Mouse (Mus musculus) G1E (cell line): Measurements from ENCODE around the gene Gsto2. TPM values are rescaled to one million over a fixed set of nuclear protein-coding genes. Genes with fewer than 3 reads are reported as not detected.

Source experiments
- ATAC-seq: 2 replicates; pipeline ENCODE4 v1.8.0; 2016; ENCODE audit warnings: mild to moderate bottlenecking; ENCODE audit not compliant: insufficient number of reproducible peaks, poor library complexity, low FRiP score, severe bottlenecking; ENCODE audit errors: extremely low read depth
- DNase-seq: peaks from one replicate; pipeline ENCODE4 v3.0.0; 2012; ENCODE audit warnings: low spot score
- H3K27me3 ChIP-seq: 2 replicates; pipeline ENCODE4 v1.6.1; 2012; ENCODE audit warnings: mild to moderate bottlenecking, low read length, inconsistent platforms; ENCODE audit not compliant: insufficient read depth
- H3K36me3 ChIP-seq: replicated peaks from 2 replicates; pipeline ENCODE3; 2012; ENCODE audit warnings: mild to moderate bottlenecking, inconsistent platforms
- H3K4me1 ChIP-seq: 2 replicates; pipeline ENCODE4 v1.6.1; 2012; ENCODE audit warnings: low read depth, low read length, inconsistent platforms, mixed read lengths; ENCODE audit not compliant: insufficient read depth
- H3K4me3 ChIP-seq: 2 replicates; pipeline ENCODE4 v1.5.1; 2012; ENCODE audit warnings: low read depth, mild to moderate bottlenecking, inconsistent platforms, low read length, moderate library complexity, mixed read lengths
- H3K9me3 ChIP-seq: replicated peaks from 2 replicates; pipeline ENCODE4 v1.6.1; 2012; ENCODE audit warnings: inconsistent platforms
- CTCF ChIP-seq: IDR thresholded peaks from 2 replicates; pipeline ENCODE4 v1.5.1; 2012; ENCODE audit warnings: low read depth, low read length, inconsistent platforms, mixed read lengths
- GATA1 ChIP-seq: IDR thresholded peaks from 2 replicates; pipeline ENCODE4 v1.6.1; 2012; ENCODE audit warnings: borderline replicate concordance, low read length, inconsistent platforms, mixed read lengths
- GATA2 ChIP-seq: IDR thresholded peaks from 2 replicates; pipeline ENCODE4 v1.6.1; 2012; ENCODE audit warnings: low read depth, low read length, inconsistent platforms, borderline replicate concordance
- POLR2AphosphoS5 ChIP-seq: IDR thresholded peaks from 2 replicates; pipeline ENCODE4 v1.6.1; 2012; ENCODE audit warnings: low read depth, low read length, inconsistent platforms; ENCODE audit not compliant: insufficient replicate concordance
- TAL1 ChIP-seq: conservative IDR thresholded peaks from 2 replicates; pipeline ENCODE4 v1.6.1; 2012; ENCODE audit warnings: low read depth, low read length, inconsistent platforms, mixed read lengths
- polyA plus RNA-seq: library from polyadenylated mRNA; stranded (reverse); fragments of >175 nt; gene quantifications from 2 replicates; pipeline ENCODE4 v1.2.3, GENCODE M21; 2012
- total RNA-seq, 2 experiments: library from RNA; stranded (forward) in 1 of 2; stranded (reverse) in 1 of 2; fragments of 200-1000 nt in 1 of 2; fragments of >200 nt in 1 of 2; fragmentation: Nextera tagmentation in 1 of 2; gene quantifications; 2 replicates each; pipeline ENCODE4 v1.2.3; 2014 to 2017

Gsto2 gene
- total and polyA plus RNA-seq, 3 experiments, result 0.11 to 4.7 (median 0.76) TPM

GRCm38 (mm10) chr19:47885886-47886285 lies 20.6 kb downstream of the Gsto2 start:
- DNase-seq (no peak), ATAC-seq (no peak)
- Histone ChIP-seq H3K27me3 (0 out of 2 replicates have a peak, but pooled peaks cover 1% of the 10 kb centered on the region), H3K4me1 (no peaks in the 10 kb centered on the region), H3K4me3 (no peak overlapping the region), H3K9me3 (peaks cover 34% of the 10 kb centered on the region), H3K36me3 (no peaks in the 10 kb centered on the region)
- no peak for TF ChIP-seq CTCF
- no peak for TF ChIP-seq GATA1
- no peak for TF ChIP-seq GATA2
- TF ChIP-seq TAL1, result no peak
- no peak for TF ChIP-seq POLR2AphosphoS5

- TF ChIP-seq GATA1 (no peak), POLR2AphosphoS5 (no peak), GATA2 (no peak), CTCF (no peak), TAL1 (no peak)
- Histone ChIP-seq H3K9me3 (peaks cover 38% of the 10 kb centered on the region), H3K4me1 (no peaks in the 10 kb centered on the region), H3K27me3 (no peaks in the 10 kb centered on the region), H3K4me3 (no peak overlapping the region), H3K36me3 (no peaks in the 10 kb centered on the region)
- ATAC-seq (no peak), DNase-seq (no peak)
These were observed 21.3 kb downstream of the Gsto2 start for GRCm38 (mm10) chr19:47886617-47887016.

- ATAC-seq, result no peak
- no peak for DNase-seq
These were observed 22.1 kb downstream of the Gsto2 start for GRCm38 (mm10) chr19:47887417-47887816.

DNA sequence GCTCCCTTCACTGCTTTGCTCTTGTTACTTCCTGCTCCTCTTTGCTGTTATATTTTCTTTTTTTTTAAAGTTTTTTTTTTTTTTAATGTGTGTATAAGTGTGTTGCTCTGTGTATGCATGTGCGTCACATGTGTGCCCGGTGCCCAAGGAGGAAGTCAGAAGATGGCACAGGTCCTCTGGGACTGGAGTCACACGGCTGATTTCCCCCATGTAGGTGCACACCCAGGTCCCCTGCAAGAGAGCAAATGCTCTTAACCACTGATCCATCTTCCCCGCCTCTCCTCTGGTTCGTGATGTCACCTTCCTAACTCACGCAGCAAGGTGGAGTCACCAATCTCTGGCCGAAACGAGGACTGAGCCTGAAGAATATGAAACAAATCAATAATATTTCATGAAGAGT lies 22.7 kb downstream of the Gsto2 start:
- Histone ChIP-seq H3K4me1 (no peaks in the 10 kb centered on the region), H3K36me3 (peaks cover 3% of the 10 kb centered on the region), H3K27me3 (no peaks in the 10 kb centered on the region), H3K9me3 (peaks cover 45% of the 10 kb centered on the region), H3K4me3 (no peak overlapping the region)
- ATAC-seq, result no peak
- TF ChIP-seq TAL1, result no peak
- no peak for TF ChIP-seq GATA1
- TF ChIP-seq CTCF, result no peak
- TF ChIP-seq GATA2, result no peak
- TF ChIP-seq POLR2AphosphoS5, result no peak
- DNase-seq, result no peak

More at GRCm38 (mm10) chr19:47887417-47887816, 22.1 kb downstream of the Gsto2 start:
- H3K36me3 ChIP-seq, result no peaks in the 10 kb centered on the region
- no peak for TF ChIP-seq GATA1
- peaks cover 40% of the 10 kb centered on the region for H3K9me3 ChIP-seq
- H3K4me1 ChIP-seq, result no peaks in the 10 kb centered on the region
- H3K4me3 ChIP-seq, result no peak overlapping the region
- H3K27me3 ChIP-seq, result no peaks in the 10 kb centered on the region

DNA sequence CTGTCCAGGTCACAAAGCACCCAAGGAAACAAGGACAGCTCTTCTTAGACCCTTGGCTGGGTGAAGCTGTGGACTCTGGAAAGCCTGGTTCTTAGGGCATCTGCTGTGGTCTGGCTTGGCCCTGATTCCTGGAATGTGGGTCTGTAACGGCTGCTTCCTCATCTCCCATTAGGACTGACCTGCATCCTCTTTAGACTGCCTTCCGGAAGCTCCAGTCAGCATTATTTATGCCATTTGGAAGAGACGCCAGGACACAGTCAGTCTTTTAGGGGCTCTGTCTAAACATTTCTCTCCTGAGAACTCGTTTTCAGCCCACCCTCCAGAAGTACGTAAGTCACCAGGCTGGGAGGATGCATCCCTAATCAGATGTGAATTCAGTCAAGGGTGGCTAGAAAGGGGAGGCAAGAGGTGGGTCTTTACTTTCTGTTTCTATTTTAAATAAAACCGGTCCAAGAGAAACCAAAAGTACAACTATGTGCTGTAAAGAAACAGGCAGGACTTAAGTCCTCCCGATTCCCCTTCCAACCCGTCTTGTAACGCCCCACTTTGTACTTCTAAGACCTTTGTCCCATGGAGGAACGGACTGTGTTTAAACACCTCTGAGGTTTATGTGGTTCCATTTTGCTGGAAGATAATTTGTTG lies 25.3 kb downstream of the Gsto2 start:
- ATAC-seq (no peak), DNase-seq (no peak)
- Histone ChIP-seq H3K9me3 (peaks cover 43% of the 10 kb centered on the region), H3K4me3 (no peak overlapping the region), H3K36me3 (peaks cover 25% of the 10 kb centered on the region), H3K27me3 (no peaks in the 10 kb centered on the region), H3K4me1 (no peaks in the 10 kb centered on the region)
- TF ChIP-seq CTCF (no peak), POLR2AphosphoS5 (no peak), GATA1 (no peak), TAL1 (no peak), GATA2 (no peak)

DNA sequence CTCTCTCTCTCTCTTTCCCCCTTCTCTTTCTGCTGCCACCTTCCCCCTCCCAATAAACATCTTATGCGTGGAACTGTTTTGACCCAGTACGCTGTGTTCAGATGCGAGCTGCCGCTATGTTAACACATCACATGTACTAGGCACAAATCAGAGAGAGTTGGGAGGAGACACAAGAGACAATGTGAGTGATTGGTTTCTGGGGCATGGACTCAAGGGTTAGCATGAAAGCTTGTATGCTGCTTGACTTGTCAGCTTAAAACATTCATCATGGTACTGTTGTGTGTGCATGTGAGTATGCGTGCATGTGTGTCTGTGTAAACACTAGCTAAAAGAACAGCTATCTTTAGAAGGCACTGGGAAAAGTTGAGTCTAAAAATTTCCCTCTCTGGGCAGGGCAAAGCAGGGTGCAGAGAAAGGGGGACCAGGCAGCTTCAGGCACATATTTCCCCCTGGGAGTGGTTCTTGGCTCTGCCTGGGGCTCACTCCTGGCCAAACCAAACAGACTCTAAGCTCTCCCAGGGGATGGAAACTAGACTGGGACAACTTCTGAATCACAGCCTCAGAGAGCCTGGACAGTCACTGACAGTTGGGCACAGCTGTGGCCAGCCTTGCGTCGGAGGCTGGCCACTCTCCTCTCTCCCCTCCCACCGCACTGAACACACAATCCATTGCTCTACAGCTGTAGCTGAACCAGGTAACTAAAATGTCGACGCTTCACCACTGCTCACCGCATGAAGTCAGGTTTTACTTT lies 26.4 kb downstream of the Gsto2 start:
- ATAC-seq (no peak), DNase-seq (no peak)
- Histone ChIP-seq H3K27me3 (no peaks in the 10 kb centered on the region), H3K9me3 (peaks cover 52% of the 10 kb centered on the region), H3K4me1 (no peaks in the 10 kb centered on the region), H3K36me3 (peaks cover 37% of the 10 kb centered on the region), H3K4me3 (no peak overlapping the region)
- TF ChIP-seq TAL1 (no peak), CTCF (no peak), GATA2 (no peak), POLR2AphosphoS5 (no peak), GATA1 (no peak)
